Mouse (Mus musculus): Measurements from ENCODE around the gene Itpk1. TPM values are rescaled to one million over a fixed set of nuclear protein-coding genes. Genes with fewer than 3 reads are reported as not detected.

Itpk1 gene
- polyA plus RNA-seq, 1 experiment from 2014 or later, result 4.3 TPM

- Histone ChIP-seq H3K4me2 (no peak overlapping the region), H3K4me1 (peaks cover 14% of the 10 kb centered on the region; the same call in 1 of the 2 replicates), H3K9ac (no peak overlapping the region), H3K9me3 (replicated peaks) (no peaks in the 10 kb centered on the region), H3K27ac (no peak overlapping the region), H3K27me3 (replicated peaks) (no peaks in the 10 kb centered on the region), H3K4me3 (no peak overlapping the region), H3K36me3 (no peaks in the 10 kb centered on the region)
- 89% methylated on average over 1 of the region's 1 CpGs for WGBS (ENCODE audit: insufficient replicate concordance)
- no peak for ATAC-seq
Measured at GRCm38 (mm10) chr12:102612431-102612830, 92.3 kb downstream of the Itpk1 start.

- WGBS (ENCODE audit: insufficient replicate concordance), result 74% methylated on average over 8 of the region's 8 CpGs
- H3K9me3 ChIP-seq (replicated peaks), result no peaks in the 10 kb centered on the region
- H3K27me3 ChIP-seq (replicated peaks), result no peaks in the 10 kb centered on the region
- no peaks in the 10 kb centered on the region for H3K36me3 ChIP-seq
- H3K4me3 ChIP-seq, result no peak overlapping the region
- H3K27ac ChIP-seq, result no peak overlapping the region
- H3K4me2 ChIP-seq, result no peak overlapping the region
- no peak for ATAC-seq
- H3K9ac ChIP-seq, result no peak overlapping the region
- H3K4me1 ChIP-seq, result peaks cover 4% of the 10 kb centered on the region; the same call in 1 of the 2 replicates
Measured at GRCm38 (mm10) chr12:102610927-102611326, 93.8 kb downstream of the Itpk1 start.

GRCm38 (mm10) chr12:102607808-102608517 is 96.8 kb downstream of the Itpk1 start:
- H3K27me3 ChIP-seq (replicated peaks), result no peaks in the 10 kb centered on the region
- H3K4me3 ChIP-seq, result no peak overlapping the region
- H3K4me1 ChIP-seq, result peaks cover 4% of the 10 kb centered on the region; the same call in 1 of the 2 replicates
- H3K27ac ChIP-seq, result no peak overlapping the region
- H3K4me2 ChIP-seq, result no peak overlapping the region
- WGBS (ENCODE audit: insufficient replicate concordance), result 70% methylated on average over 11 of the region's 11 CpGs
- H3K9me3 ChIP-seq (replicated peaks), result no peaks in the 10 kb centered on the region
- H3K9ac ChIP-seq, result no peak overlapping the region
- H3K36me3 ChIP-seq, result peaks cover 7% of the 10 kb centered on the region
- ATAC-seq, result no peak

- Histone ChIP-seq H3K27me3 (replicated peaks) (no peaks in the 10 kb centered on the region), H3K4me2 (no peak overlapping the region), H3K9me3 (replicated peaks) (no peaks in the 10 kb centered on the region), H3K27ac (no peak overlapping the region), H3K4me1 (no peaks in the 10 kb centered on the region), H3K9ac (no peak overlapping the region), H3K36me3 (peaks cover 7% of the 10 kb centered on the region), H3K4me3 (no peak overlapping the region)
- 76% methylated on average over 8 of the region's 8 CpGs for WGBS (ENCODE audit: insufficient replicate concordance)
- no peak for ATAC-seq
Measured at GRCm38 (mm10) chr12:102607066-102607465, 97.7 kb downstream of the Itpk1 start.

- Histone ChIP-seq H3K4me2 (no peak overlapping the region), H3K4me3 (no peak overlapping the region), H3K9ac (no peak overlapping the region), H3K4me1 (no peaks in the 10 kb centered on the region), H3K27ac (no peak overlapping the region), H3K36me3 (peaks cover 7% of the 10 kb centered on the region), H3K9me3 (replicated peaks) (no peaks in the 10 kb centered on the region), H3K27me3 (replicated peaks) (no peaks in the 10 kb centered on the region)
- no peak for ATAC-seq
- 65% methylated on average over 6 of the region's 6 CpGs for WGBS (ENCODE audit: insufficient replicate concordance)
Measured at GRCm38 (mm10) chr12:102605607-102606006, 99.1 kb downstream of the Itpk1 start.

- Histone ChIP-seq H3K4me1 (no peaks in the 10 kb centered on the region), H3K9me3 (replicated peaks) (peaks cover 7% of the 10 kb centered on the region; the same call in 1 of the 2 replicates), H3K27me3 (replicated peaks) (no peaks in the 10 kb centered on the region), H3K4me2 (no peak overlapping the region), H3K4me3 (no peak overlapping the region), H3K36me3 (peaks cover 14% of the 10 kb centered on the region), H3K27ac (no peak overlapping the region), H3K9ac (no peak overlapping the region)
- no peak for ATAC-seq
- WGBS (ENCODE audit: insufficient replicate concordance), result 70% methylated on average over 9 of the region's 9 CpGs
Measured at GRCm38 (mm10) chr12:102602255-102603041, 102.3 kb downstream of the Itpk1 start.

- Histone ChIP-seq H3K4me3 (no peak overlapping the region), H3K4me2 (no peak overlapping the region), H3K4me1 (no peaks in the 10 kb centered on the region), H3K36me3 (peaks cover 14% of the 10 kb centered on the region), H3K9me3 (replicated peaks) (peaks cover 7% of the 10 kb centered on the region; the same call in 1 of the 2 replicates), H3K9ac (no peak overlapping the region), H3K27me3 (replicated peaks) (no peaks in the 10 kb centered on the region), H3K27ac (no peak overlapping the region)
- WGBS (ENCODE audit: insufficient replicate concordance), result 59% methylated on average over 8 of the region's 8 CpGs
- no peak for ATAC-seq
Measured at GRCm38 (mm10) chr12:102601847-102602246, 102.9 kb downstream of the Itpk1 start.

GRCm38 (mm10) chr12:102600345-102600744 is 104.4 kb downstream of the Itpk1 start:
- Histone ChIP-seq H3K9me3 (replicated peaks) (peaks cover 7% of the 10 kb centered on the region; the same call in 1 of the 2 replicates), H3K4me2 (no peak overlapping the region), H3K4me3 (no peak overlapping the region), H3K4me1 (no peaks in the 10 kb centered on the region), H3K27me3 (replicated peaks) (no peaks in the 10 kb centered on the region), H3K27ac (no peak overlapping the region), H3K36me3 (peaks cover 12% of the 10 kb centered on the region), H3K9ac (no peak overlapping the region)
- 82% methylated on average over 6 of the region's 6 CpGs for WGBS (ENCODE audit: insufficient replicate concordance)
- ATAC-seq, result no peak

GRCm38 (mm10) chr12:102599801-102600200 is 104.9 kb downstream of the Itpk1 start:
- peaks cover 12% of the 10 kb centered on the region for H3K36me3 ChIP-seq
- H3K4me1 ChIP-seq, result no peaks in the 10 kb centered on the region
- WGBS (ENCODE audit: insufficient replicate concordance), result 80% methylated on average over 7 of the region's 7 CpGs
- no peak overlapping the region for H3K27ac ChIP-seq
- H3K27me3 ChIP-seq (replicated peaks), result no peaks in the 10 kb centered on the region
- no peak overlapping the region for H3K4me2 ChIP-seq
- H3K4me3 ChIP-seq, result no peak overlapping the region
- no peak for ATAC-seq
- no peak overlapping the region for H3K9ac ChIP-seq
- peaks cover 7% of the 10 kb centered on the region; the same call in 1 of the 2 replicates for H3K9me3 ChIP-seq (replicated peaks)

GRCm38 (mm10) chr12:102598535-102598934 is 106.2 kb downstream of the Itpk1 start:
- no peak overlapping the region for H3K4me2 ChIP-seq
- no peaks in the 10 kb centered on the region for H3K4me1 ChIP-seq
- H3K27me3 ChIP-seq (replicated peaks), result no peaks in the 10 kb centered on the region
- H3K9ac ChIP-seq, result no peak overlapping the region
- no peak overlapping the region for H3K4me3 ChIP-seq
- peaks cover 7% of the 10 kb centered on the region; the same call in 1 of the 2 replicates for H3K36me3 ChIP-seq
- WGBS (ENCODE audit: insufficient replicate concordance), result 71% methylated on average over 3 of the region's 3 CpGs
- ATAC-seq, result no peak
- no peak overlapping the region for H3K27ac ChIP-seq
- peaks cover 7% of the 10 kb centered on the region; the same call in 1 of the 2 replicates for H3K9me3 ChIP-seq (replicated peaks)

GRCm38 (mm10) chr12:102597466-102597865 is 107.3 kb downstream of the Itpk1 start:
- no peak overlapping the region for H3K9ac ChIP-seq
- no peaks in the 10 kb centered on the region for H3K4me1 ChIP-seq
- H3K27me3 ChIP-seq (replicated peaks), result no peaks in the 10 kb centered on the region
- no peak overlapping the region for H3K4me3 ChIP-seq
- peaks cover 7% of the 10 kb centered on the region; the same call in 1 of the 2 replicates for H3K9me3 ChIP-seq (replicated peaks)
- no peak overlapping the region for H3K4me2 ChIP-seq
- peaks cover 7% of the 10 kb centered on the region; the same call in 1 of the 2 replicates for H3K36me3 ChIP-seq
- WGBS (ENCODE audit: insufficient replicate concordance), result 65% methylated on average over 4 of the region's 4 CpGs
- no peak for ATAC-seq
- no peak overlapping the region for H3K27ac ChIP-seq

GRCm38 (mm10) chr12:102596410-102596809 is 108.3 kb downstream of the Itpk1 start:
- ATAC-seq, result no peak
- Histone ChIP-seq H3K9ac (no peak overlapping the region), H3K36me3 (peaks cover 7% of the 10 kb centered on the region; the same call in 1 of the 2 replicates), H3K27me3 (replicated peaks) (no peaks in the 10 kb centered on the region), H3K27ac (no peak overlapping the region), H3K4me1 (no peaks in the 10 kb centered on the region), H3K4me3 (no peak overlapping the region), H3K4me2 (no peak overlapping the region), H3K9me3 (replicated peaks) (peaks cover 7% of the 10 kb centered on the region; the same call in 1 of the 2 replicates)
- WGBS (ENCODE audit: insufficient replicate concordance), result 58% methylated on average over 7 of the region's 7 CpGs
